Mouse (Mus musculus): ENCODE data around the gene Ydjc.

- no peak for TF ChIP-seq CTCF (IDR thresholded peaks at IDR 0.05; ENCODE audit: low read depth)
- TF ChIP-seq EP300 (optimal IDR thresholded peaks at IDR 0.05) = no peak
Observed at GRCm38 (mm10) chr16:17144339-17144738, at the start of gene Ydjc.
